Mouse (Mus musculus) embryonic facial prominence, embryonic 15.5 days (tissue): ENCODE results near the gene Ppm1n. TPM values are rescaled to one million over a fixed set of nuclear protein-coding genes. Genes with fewer than 3 reads are reported as not detected.

Experiments
- ATAC-seq: fragments of 200-750 bp; cut with Nextera tagmentation; 2 replicates; pipeline ENCODE4 v1.8.0; 2017; ENCODE audit warnings: low read depth, moderate TSS enrichment; ENCODE audit not compliant: insufficient number of reproducible peaks, low FRiP score, low TSS enrichment
- H3K27ac ChIP-seq: fragments of 300-500 bp; sonication (generic); replicated peaks from 2 replicates; pipeline ENCODE4 v1.5.1; 2015; ENCODE audit warnings: mild to moderate bottlenecking, inconsistent platforms
- H3K27me3 ChIP-seq: fragments of 300-500 bp; sonication (generic); 2 replicates; pipeline ENCODE4 v1.6.1; 2015; ENCODE audit warnings: inconsistent platforms
- H3K36me3 ChIP-seq: fragments of 300-500 bp; sonication (generic); 2 replicates; pipeline ENCODE4 v1.6.1; 2015; ENCODE audit warnings: mild to moderate bottlenecking, inconsistent platforms
- H3K4me1 ChIP-seq: fragments of 300-500 bp; sonication (generic); 2 replicates; pipeline ENCODE4 v1.6.1; 2015; ENCODE audit warnings: inconsistent platforms
- H3K4me2 ChIP-seq: fragments of 300-500 bp; sonication (generic); replicated peaks from 2 replicates; pipeline ENCODE4 v1.6.1; 2015; ENCODE audit warnings: mild to moderate bottlenecking, inconsistent platforms
- H3K4me3 ChIP-seq: fragments of 300-500 bp; sonication (generic); replicated peaks from 2 replicates; pipeline ENCODE4 v1.5.1; 2015; ENCODE audit warnings: mild to moderate bottlenecking, inconsistent platforms
- H3K9ac ChIP-seq: fragments of 300-500 bp; sonication (generic); 2 replicates; pipeline ENCODE4 v1.6.1; 2015; ENCODE audit warnings: inconsistent platforms
- H3K9me3 ChIP-seq: fragments of 300-500 bp; sonication (generic); replicated peaks from 2 replicates; pipeline ENCODE4 v1.6.1; 2016; ENCODE audit warnings: inconsistent platforms
- WGBS: fragments of 180-500 bp; shearing (Covaris S2); methylation state at CpG from one replicate; pipeline ENCODE4 v1.1.7; 2015; 5-methylcytosine and 5-hydroxymethylcytosine counted together
- polyA plus RNA-seq: library from polyadenylated mRNA; unstranded; fragments of >200 nt; fragmentation: Nextera tagmentation; extraction: Ambion mirVana; gene quantifications from 2 replicates; pipeline ENCODE4 v1.2.1, GENCODE M21; 2015

Gene Ppm1n
- polyA plus RNA-seq, 1 experiment from 2014 or later = 0.41 TPM

DNA sequence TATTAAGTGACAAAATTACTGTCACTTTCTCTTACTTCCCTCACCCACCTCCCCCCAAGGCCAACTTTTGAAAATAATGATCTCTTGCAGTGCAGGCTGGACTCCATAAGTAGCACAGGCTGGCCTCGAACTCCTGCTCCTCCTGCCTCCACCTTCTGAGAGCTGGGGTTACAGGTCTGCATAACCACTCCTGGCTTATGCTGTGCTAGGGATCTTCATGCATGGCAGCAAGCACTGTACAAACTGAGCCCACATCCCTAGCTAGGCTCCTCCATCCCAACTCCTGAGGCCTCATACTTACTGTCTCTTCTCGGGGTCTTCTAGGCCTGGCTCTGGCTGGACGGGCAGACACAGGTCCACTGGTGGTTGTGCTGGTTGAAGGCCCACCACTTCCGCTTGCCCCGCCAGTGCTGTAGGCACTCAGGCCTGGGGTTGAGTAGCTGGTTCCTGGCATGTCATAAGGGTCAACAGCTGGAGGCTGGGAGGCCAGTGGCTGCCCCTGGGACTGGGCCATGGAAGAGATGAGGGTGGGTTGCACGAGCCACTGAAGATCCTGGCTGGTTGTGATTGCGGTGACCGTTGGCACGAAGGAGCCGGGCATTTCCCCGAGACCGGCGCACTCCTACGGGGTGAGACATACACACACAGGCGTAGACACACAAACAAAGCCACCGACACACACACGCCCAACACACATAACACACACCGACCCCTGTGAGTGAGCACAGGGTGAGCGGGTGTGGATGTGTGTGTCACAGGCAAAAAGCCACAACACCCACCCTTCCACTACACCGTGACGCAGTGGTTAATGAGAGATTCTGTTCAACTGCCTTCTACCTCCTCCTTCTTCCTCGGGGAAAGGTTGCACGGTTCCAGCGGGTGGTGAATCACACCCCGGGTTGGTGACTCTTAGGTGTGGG is 27.2 kb upstream of the Ppm1n start:
- Histone ChIP-seq H3K9me3 (no peaks in the 10 kb centered on the region), H3K27me3 (peaks cover 54% of the 10 kb centered on the region), H3K36me3 (no peaks in the 10 kb centered on the region), H3K27ac (no peak overlapping the region), H3K9ac (no peak overlapping the region), H3K4me1 (peaks cover 41% of the 10 kb centered on the region), H3K4me2 (peak overlapping the region; percentile 97; the same call in 1 of the 2 replicates), H3K4me3 (peak overlapping the region; percentile 77; the same call in 1 of the 2 replicates)
- no peak for ATAC-seq
- WGBS = 67% methylated on average over 25 of the region's 25 CpGs

DNA sequence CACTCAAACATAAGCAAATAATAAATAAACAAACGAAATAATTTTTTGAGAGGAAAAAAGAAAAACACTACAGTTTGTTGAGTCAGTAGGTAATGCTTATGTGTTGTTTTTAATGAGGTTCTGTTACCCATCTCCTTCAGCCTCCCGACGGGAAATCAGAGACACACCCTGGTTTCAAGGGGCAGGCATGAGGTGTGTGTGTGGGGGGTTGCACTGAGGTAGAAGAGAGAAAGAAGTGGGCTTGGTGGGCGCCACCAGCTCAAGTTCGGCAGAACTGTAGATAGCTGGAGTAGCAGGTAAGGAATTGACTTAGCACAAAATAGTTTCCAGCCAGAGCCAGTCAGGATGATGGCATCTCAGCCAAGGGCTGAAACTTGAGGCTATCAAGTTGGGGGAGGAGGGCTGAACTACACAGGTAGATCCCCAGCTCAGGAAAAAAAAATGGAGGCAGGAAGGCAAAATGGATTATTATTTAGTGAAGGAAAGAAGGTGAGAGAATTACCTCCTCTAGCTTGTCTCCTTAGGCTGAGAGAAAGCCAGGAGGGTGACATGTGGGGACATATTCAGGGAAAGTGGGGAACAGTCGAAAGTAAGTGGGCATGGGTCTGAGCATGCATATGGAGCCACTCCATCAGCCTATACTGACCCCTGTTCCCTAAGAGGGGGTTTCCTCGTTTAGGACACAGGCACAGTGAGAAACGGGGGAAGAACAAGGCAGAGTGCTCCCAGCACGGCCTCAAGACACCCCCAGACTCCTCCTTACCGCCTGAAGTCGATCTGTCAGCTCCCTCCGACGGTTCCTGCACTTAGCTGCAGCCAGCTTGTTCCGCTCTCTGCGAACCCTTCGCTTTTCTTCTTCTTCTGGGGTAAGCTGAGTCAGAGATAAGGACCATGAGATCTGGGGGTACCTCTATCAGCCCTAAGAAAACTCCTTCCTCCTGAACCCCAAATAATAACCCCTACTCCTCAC is 26.2 kb upstream of the Ppm1n start:
- Histone ChIP-seq H3K27ac (no peak overlapping the region), H3K9me3 (no peaks in the 10 kb centered on the region), H3K27me3 (peaks cover 63% of the 10 kb centered on the region), H3K4me3 (0 out of 2 replicates have a peak overlapping the region, but pooled peaks have one; percentile 32), H3K4me2 (no peak overlapping the region), H3K4me1 (peaks cover 50% of the 10 kb centered on the region), H3K36me3 (no peaks in the 10 kb centered on the region), H3K9ac (no peak overlapping the region)
- WGBS = 46% methylated on average over 16 of the region's 16 CpGs
- ATAC-seq = no peak

DNA sequence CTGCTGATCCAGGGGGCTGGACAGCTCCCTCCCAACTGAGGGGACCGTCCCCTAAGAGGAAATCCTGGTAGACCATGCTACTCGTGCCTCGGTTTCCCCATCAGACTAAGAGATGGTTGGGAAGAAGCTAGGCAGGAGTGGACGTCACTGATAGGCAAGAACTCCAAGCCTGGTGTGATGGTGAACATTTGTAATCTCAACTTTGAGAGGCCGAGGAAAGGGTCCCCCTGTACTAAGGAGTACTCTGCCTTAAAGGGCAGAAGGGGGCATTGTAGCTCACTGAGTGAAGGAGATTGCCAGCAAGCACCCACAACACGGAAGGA is 25.5 kb upstream of the Ppm1n start:
- H3K4me2 ChIP-seq = 0 out of 2 replicates have a peak overlapping the region, but pooled peaks have one; percentile 52
- H3K9ac ChIP-seq = no peak overlapping the region
- H3K36me3 ChIP-seq = no peaks in the 10 kb centered on the region
- H3K4me3 ChIP-seq = peak overlapping the region; percentile 32; the same call in 1 of the 2 replicates
- no peak for ATAC-seq
- WGBS = 10% methylated on average over 6 of the region's 6 CpGs
- peaks cover 47% of the 10 kb centered on the region for H3K4me1 ChIP-seq
- no peak overlapping the region for H3K27ac ChIP-seq
- H3K9me3 ChIP-seq = no peaks in the 10 kb centered on the region
- H3K27me3 ChIP-seq = peaks cover 63% of the 10 kb centered on the region

DNA sequence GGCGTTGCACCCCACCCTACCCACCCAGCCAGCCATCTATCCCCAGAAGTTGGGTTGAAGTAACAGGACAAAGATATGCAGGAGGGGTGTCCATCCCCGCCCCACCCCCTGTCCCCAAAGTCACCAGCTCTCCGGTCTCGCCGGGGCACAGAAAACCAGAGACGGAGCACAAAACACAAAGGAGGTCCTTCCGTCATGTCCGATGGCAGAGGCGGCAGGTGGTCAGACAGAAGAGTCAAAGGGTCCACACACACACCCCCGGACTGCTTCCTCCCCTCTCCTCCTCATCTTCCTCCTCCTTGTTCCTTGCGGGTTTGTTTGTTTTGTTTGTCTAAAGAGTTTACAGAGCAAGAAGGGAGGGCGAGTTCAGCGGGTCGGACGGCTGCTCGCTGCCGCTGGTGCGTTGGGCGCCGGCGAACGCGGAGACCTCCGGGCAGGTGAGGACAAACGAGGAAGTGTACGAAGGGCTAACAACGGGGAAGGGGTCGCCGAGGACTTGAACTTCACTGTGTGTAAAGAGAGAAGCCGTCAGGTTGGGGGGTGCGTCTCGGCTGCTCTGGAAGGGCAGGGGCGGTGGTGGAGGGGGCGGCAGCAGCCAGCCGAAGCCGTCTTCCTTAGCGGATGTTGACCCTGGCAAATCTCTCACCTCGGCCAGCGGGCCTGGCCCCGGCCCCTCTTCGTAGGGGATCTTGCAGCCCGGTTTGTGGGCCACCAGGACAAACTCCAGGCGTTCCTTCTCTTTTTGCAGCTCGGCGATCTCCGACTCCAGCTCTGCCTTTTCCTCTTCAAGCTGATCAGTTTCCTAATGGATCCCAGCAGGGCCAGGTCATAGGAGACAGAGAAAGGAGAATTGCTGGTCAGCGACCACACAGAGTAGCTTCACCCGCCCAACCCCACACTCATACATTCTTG is 24.9 kb upstream of the Ppm1n start:
- H3K9ac ChIP-seq = no peak overlapping the region; the same call in 1 of the 2 replicates
- H3K36me3 ChIP-seq = no peaks in the 10 kb centered on the region
- no peak overlapping the region for H3K27ac ChIP-seq
- H3K4me2 ChIP-seq = peak overlapping the region; percentile 52
- peaks cover 45% of the 10 kb centered on the region for H3K4me1 ChIP-seq
- peak overlapping the region; percentile 32 for H3K4me3 ChIP-seq
- H3K9me3 ChIP-seq = no peaks in the 10 kb centered on the region
- peaks cover 63% of the 10 kb centered on the region for H3K27me3 ChIP-seq
- no peak for ATAC-seq
- 3% methylated on average over 48 of the region's 48 CpGs for WGBS

DNA sequence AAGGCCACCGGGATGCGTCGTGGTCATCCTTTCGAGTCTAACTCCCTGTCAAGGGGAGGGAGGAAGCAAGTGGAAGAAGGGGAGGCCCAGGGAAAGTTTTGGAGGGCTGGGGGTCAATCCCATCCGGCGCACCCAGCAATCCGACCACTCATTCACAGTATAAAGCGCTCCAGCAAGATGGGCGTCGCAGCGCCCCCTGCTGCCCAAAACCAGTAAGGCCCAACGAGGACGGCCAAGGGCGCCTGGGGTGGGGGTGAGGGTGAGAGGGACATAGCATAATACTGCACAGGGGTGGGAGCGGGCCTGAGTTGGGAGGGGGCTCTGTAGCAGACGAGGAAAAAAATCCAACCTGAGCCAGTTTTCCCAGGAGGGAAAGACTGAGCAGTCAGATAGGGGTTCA is 23.9 kb upstream of the Ppm1n start:
- H3K4me3 ChIP-seq = peak overlapping the region; percentile 32
- no peaks in the 10 kb centered on the region for H3K36me3 ChIP-seq
- H3K27me3 ChIP-seq = peaks cover 63% of the 10 kb centered on the region
- no peak for ATAC-seq
- 0 out of 2 replicates have a peak overlapping the region, but pooled peaks have one; percentile 4 for H3K9ac ChIP-seq
- under 1% methylated on average over 16 of the region's 16 CpGs for WGBS
- no peaks in the 10 kb centered on the region for H3K9me3 ChIP-seq
- H3K4me1 ChIP-seq = peaks cover 38% of the 10 kb centered on the region
- peak overlapping the region; percentile 40 for H3K4me2 ChIP-seq
- H3K27ac ChIP-seq = no peak overlapping the region

DNA sequence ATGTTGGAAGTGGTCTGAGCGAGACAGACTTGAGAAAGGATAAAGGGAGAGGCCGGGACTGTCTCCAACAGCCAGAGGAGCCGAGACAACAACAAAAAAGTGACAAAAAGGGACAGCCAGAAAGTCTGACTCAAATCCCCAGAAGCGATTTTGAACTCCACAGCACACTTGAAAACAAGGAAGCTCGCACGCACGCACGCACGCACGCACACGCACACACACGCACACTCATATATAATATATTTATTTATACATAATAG is 23.1 kb upstream of the Ppm1n start:
- Histone ChIP-seq H3K27me3 (peaks cover 63% of the 10 kb centered on the region), H3K4me2 (no peak overlapping the region), H3K36me3 (no peaks in the 10 kb centered on the region), H3K27ac (no peak overlapping the region), H3K9me3 (no peaks in the 10 kb centered on the region), H3K4me3 (no peak overlapping the region), H3K9ac (no peak overlapping the region), H3K4me1 (peaks cover 36% of the 10 kb centered on the region)
- ATAC-seq = no peak
- 76% methylated on average over 12 of the region's 12 CpGs for WGBS

DNA sequence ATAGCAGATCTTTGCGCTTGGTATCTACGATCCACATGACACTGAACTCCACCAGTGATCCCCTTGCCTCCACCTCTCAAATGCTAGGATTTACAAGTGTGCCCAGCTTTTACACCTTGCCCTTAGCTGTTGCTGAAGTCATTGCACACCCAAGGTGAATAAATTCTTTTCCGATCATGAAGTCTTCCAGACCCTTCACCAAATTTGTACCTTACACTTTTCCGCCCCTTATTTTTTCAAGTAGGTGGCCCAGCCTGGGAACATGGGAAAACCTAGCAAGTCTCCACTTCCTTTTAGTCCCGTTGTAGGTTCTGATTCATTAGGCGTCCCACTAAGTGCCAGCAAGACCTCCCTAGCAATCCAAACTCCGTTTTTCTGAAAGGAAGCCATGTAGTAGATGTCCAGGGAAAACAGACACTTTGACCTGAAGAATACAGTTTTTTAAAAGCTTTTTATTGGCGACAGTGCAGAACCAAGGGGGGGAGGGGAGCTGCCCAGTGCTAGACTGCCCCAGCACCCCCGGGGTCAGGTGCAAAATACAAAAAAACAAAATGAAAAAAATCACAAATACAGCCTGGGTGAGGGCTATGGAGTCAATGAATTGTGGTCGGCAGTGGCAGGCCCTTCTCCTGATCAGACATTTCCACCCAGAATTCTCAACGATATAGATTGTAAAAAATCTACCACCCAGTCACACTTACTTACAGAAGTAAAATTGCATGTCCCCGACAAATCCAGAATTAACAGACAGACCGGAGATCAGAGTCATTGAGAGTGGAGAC is 22.6 kb upstream of the Ppm1n start:
- Histone ChIP-seq H3K27me3 (peaks cover 63% of the 10 kb centered on the region), H3K4me2 (no peak overlapping the region), H3K27ac (no peak overlapping the region), H3K36me3 (no peaks in the 10 kb centered on the region), H3K9me3 (no peaks in the 10 kb centered on the region), H3K4me1 (peaks cover 31% of the 10 kb centered on the region), H3K4me3 (peak overlapping the region; percentile 53; the same call in 1 of the 2 replicates), H3K9ac (no peak overlapping the region)
- ATAC-seq = no peak
- 45% methylated on average over 13 of the region's 13 CpGs for WGBS

DNA sequence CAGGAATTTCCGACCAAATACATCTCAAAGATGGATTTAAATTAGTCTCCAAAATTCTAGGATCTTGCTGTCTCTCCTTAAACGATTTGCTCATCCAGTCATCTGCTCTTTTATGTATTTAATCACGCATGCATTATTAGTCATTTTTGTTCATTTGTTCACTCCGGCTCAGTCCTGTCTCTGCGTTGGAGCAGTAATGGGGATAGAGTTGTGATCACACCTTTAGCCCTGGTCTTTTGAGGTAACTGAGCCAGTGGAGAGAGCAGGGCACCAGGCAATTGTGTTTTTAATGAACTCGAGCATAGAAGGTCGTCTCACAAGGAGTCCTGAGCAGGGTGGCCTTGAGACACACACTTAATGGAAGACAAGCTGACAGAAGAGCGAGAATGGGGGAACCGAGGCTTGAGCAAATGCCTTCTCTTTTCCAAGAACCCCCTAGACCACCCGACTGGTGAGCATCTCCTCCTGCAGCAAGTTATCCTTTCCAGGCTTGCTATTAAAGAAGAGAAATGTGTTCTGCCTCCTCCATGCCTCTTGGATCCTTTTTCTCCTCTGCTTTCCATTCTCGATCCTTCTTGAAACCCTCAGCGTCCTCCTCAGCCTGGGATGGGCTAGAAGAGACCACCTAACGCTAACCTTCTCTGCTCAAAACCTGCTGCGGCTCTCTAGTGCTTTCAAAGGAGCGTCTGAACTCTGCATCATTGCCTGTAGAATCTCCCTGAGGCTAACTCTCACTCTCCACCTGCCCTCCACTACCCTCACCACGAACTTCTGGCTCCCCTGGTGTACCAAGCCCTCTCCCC is 21.8 kb upstream of the Ppm1n start:
- Histone ChIP-seq H3K9me3 (no peaks in the 10 kb centered on the region), H3K27me3 (peaks cover 55% of the 10 kb centered on the region), H3K4me1 (peaks cover 30% of the 10 kb centered on the region), H3K4me3 (peak overlapping the region; percentile 53), H3K9ac (0 out of 2 replicates have a peak overlapping the region, but pooled peaks have one; percentile 15), H3K36me3 (no peaks in the 10 kb centered on the region), H3K27ac (no peak overlapping the region), H3K4me2 (peak overlapping the region; percentile 46)
- 11% methylated on average over 16 of the region's 16 CpGs for WGBS
- ATAC-seq = no peak

DNA sequence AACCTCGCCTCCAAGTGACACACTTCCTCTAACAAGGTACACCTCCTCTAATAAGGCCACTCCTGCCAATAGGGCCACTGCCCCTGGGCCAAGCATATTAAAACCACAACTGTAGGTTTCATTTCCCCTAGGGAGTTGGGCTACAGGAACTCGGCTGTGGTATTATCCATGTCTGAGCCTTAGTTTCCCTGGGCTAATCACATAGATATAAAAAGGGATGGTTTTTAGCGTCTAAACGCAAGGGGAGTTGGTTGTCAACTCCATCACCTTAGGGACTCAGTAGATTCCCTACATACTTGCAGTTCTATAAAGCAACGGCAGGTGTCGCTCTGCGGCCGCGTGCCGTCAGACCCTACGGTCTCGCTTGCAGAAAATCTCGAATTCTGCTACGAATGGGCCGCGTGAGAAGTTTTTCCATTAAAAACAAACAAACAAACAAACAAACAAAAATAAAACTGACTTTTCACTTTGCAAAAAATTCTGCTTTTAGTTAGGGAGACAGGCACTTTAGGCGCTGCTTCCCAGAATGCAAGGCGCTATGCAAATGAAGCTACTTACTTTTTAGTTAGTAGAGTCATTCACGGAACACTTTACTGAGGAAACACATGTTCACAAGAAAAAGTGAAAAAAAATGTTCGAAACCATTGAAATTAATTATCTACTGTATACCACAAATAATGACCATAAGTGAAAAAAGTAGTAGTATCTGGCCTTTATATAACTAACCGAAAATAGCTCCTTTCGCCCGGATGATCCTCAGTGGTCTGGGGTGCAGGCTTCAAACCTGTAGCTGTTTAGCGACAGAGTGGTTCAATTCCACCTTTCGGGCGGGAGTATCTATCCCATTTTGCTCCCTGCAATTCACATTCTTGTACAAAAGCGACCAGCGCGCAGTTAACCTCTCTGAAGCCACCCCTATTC is 20.9 kb upstream of the Ppm1n start:
- H3K36me3 ChIP-seq = no peaks in the 10 kb centered on the region
- peak overlapping the region; percentile 46 for H3K4me2 ChIP-seq
- under 1% methylated on average over 29 of the region's 29 CpGs for WGBS
- H3K9me3 ChIP-seq = no peaks in the 10 kb centered on the region
- peaks cover 30% of the 10 kb centered on the region for H3K4me1 ChIP-seq
- peak; percentile 72 for ATAC-seq
- H3K27ac ChIP-seq = no peak overlapping the region
- H3K9ac ChIP-seq = no peak overlapping the region
- peaks cover 46% of the 10 kb centered on the region for H3K27me3 ChIP-seq
- peak overlapping the region; percentile 53 for H3K4me3 ChIP-seq
